Mouse (Mus musculus): ENCODE measurements around the gene Dedd2. TPM values are rescaled to one million over a fixed set of nuclear protein-coding genes. Genes with fewer than 3 reads are reported as not detected.

Dedd2 gene
- polyA plus RNA-seq, 1 experiment from 2014 or later, result 7.5 TPM

DNA sequence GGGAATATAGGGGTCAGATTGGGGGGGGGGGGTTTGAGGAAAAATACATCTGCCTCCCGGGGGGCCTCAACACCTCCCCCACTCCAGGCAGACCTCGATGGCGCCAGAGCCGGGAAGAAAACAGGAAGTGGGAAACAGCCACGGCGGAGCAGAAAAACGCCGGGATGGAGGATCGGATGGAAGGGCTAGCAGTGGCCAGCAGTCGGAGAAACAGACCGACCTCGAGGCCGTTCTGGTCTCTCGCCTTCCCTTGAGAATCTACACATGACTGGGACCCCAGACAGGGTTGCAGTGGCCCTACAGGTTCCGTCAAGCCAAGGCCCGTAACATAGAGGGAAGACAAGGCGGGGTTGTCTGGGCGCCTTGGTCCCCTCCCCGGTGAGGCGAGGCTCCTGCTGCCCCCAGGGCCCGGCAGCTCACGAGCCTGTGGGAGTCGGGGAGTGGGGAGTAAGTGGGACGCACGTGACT lies 28.5 kb upstream of the Dedd2 start:
- peak overlapping the region; percentile 99 for H3K27ac ChIP-seq (ENCODE audit: low read length)
- peak overlapping the region; percentile 86 for H3K4me2 ChIP-seq (replicated peaks; ENCODE audit: low read depth, low read length)
- H3K36me3 ChIP-seq (ENCODE audit: control insufficient read depth, insufficient read depth, low read length), result peaks cover 21% of the 10 kb centered on the region
- H3K4me3 ChIP-seq (ENCODE audit: low read depth, low read length), result peak overlapping the region; percentile 98
- H3K9ac ChIP-seq (replicated peaks; ENCODE audit: low read depth, low read length), result peak overlapping the region; percentile 95
- under 1% methylated on average over 25 of the region's 25 CpGs for WGBS
- no peak for ATAC-seq (ENCODE audit: insufficient number of reproducible peaks, insufficient read depth, low FRiP score, low read depth)
- no peaks in the 10 kb centered on the region for H3K27me3 ChIP-seq (ENCODE audit: control insufficient read depth, insufficient read depth, low read length)
- H3K4me1 ChIP-seq (ENCODE audit: control insufficient read depth, insufficient read depth, low read length), result peaks cover 26% of the 10 kb centered on the region
- no peaks in the 10 kb centered on the region for H3K9me3 ChIP-seq (ENCODE audit: control insufficient read depth, low read depth, low read length)

DNA sequence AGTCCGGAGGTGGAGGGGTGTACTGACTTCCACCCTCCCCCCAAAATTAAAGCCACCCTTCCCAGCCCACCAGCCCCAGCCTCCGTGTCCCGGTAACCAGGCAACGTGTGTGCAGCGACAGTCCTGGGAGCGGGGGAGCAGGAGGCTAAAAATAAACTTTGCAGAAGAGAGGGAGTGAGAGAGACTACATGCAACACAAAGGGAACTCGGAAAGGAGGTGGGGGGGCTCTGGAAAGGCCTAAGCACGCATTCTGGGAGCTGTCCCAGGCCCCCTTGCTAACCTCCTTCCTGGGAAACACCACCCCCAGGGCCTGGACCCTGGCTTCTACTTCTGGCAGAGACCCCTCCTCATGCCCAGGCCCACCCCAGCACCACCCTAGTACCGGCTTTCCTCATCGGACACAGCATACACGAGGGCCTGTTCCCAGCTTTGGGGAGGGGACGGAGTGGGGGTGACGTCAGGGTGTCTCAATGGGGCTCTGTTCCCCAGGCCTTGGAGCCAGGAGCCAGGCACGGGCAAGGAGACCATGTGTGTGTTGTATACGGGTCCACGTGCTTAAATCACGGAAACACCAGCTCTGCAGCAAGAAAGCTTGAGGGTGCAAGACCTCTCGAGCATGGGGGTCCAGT lies 27.7 kb upstream of the Dedd2 start:
- H3K4me2 ChIP-seq (replicated peaks; ENCODE audit: low read depth, low read length), result peak overlapping the region; percentile 86
- ATAC-seq (ENCODE audit: insufficient number of reproducible peaks, insufficient read depth, low FRiP score, low read depth), result peak; percentile 15; the same call in 1 of the 2 replicates
- H3K9ac ChIP-seq (replicated peaks; ENCODE audit: low read depth, low read length), result peak overlapping the region; percentile 95
- peaks cover 27% of the 10 kb centered on the region for H3K36me3 ChIP-seq (ENCODE audit: control insufficient read depth, insufficient read depth, low read length)
- H3K9me3 ChIP-seq (ENCODE audit: control insufficient read depth, low read depth, low read length), result no peaks in the 10 kb centered on the region
- 1% methylated on average over 18 of the region's 18 CpGs for WGBS
- peak overlapping the region; percentile 98 for H3K4me3 ChIP-seq (ENCODE audit: low read depth, low read length)
- H3K27ac ChIP-seq (ENCODE audit: low read length), result peak overlapping the region; percentile 99
- no peaks in the 10 kb centered on the region for H3K27me3 ChIP-seq (ENCODE audit: control insufficient read depth, insufficient read depth, low read length)
- peaks cover 26% of the 10 kb centered on the region for H3K4me1 ChIP-seq (ENCODE audit: control insufficient read depth, insufficient read depth, low read length)

DNA sequence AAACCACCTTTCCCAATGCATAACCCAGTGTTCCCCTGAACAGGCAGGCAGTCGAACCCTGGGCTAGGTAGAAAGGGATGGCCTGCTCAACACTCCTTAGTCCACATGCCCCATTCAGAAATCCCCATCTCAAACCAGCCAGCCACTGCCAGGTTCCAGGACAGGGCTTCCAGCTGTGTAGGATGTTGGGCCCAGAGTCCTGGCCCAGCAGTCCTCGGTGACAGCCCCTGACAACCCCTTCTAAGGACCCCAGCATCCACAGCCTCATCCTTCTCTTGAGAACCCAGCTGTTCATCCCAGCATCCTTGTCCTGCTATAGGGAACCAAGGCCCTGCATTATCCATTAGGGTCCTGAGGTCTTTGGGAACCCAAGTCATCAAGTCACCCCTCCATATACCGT lies 27.1 kb upstream of the Dedd2 start:
- peak overlapping the region; percentile 86 for H3K4me2 ChIP-seq (replicated peaks; ENCODE audit: low read depth, low read length)
- H3K36me3 ChIP-seq (ENCODE audit: control insufficient read depth, insufficient read depth, low read length), result peaks cover 33% of the 10 kb centered on the region
- peaks cover 26% of the 10 kb centered on the region for H3K4me1 ChIP-seq (ENCODE audit: control insufficient read depth, insufficient read depth, low read length)
- peak overlapping the region; percentile 98 for H3K4me3 ChIP-seq (ENCODE audit: low read depth, low read length)
- H3K9ac ChIP-seq (replicated peaks; ENCODE audit: low read depth, low read length), result peak overlapping the region; percentile 95
- peak overlapping the region; percentile 99 for H3K27ac ChIP-seq (ENCODE audit: low read length)
- H3K9me3 ChIP-seq (ENCODE audit: control insufficient read depth, low read depth, low read length), result no peaks in the 10 kb centered on the region
- H3K27me3 ChIP-seq (ENCODE audit: control insufficient read depth, insufficient read depth, low read length), result no peaks in the 10 kb centered on the region
- no peak for ATAC-seq (ENCODE audit: insufficient number of reproducible peaks, insufficient read depth, low FRiP score, low read depth)
- 15% methylated on average over 3 of the region's 3 CpGs for WGBS

DNA sequence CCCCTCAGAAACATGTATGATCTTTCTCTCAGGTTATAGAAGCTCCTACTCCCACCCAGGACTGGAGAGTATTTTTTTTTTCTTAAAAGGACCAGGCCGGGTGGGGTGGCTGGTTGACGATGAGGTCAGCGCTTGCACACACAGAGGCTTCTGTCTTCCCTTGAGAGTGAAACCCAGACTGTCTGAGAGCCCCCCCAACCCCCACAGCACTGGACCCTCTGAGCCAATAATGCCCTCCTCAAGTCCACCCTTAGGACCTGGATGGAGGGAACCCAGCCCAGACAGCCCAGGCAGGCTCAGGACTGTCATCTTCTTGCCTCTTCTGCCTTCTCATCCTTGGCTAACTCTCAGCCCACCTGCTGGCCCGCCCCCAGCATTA lies 26.3 kb upstream of the Dedd2 start:
- Histone ChIP-seq H3K27me3 (ENCODE audit: control insufficient read depth, insufficient read depth, low read length) (no peaks in the 10 kb centered on the region), H3K36me3 (ENCODE audit: control insufficient read depth, insufficient read depth, low read length) (peaks cover 38% of the 10 kb centered on the region), H3K4me1 (ENCODE audit: control insufficient read depth, insufficient read depth, low read length) (peaks cover 22% of the 10 kb centered on the region), H3K4me2 (replicated peaks; ENCODE audit: low read depth, low read length) (peak overlapping the region; percentile 86), H3K27ac (ENCODE audit: low read length) (peak overlapping the region; percentile 99; the same call in 1 of the 2 replicates), H3K4me3 (ENCODE audit: low read depth, low read length) (peak overlapping the region; percentile 98; the same call in 1 of the 2 replicates), H3K9me3 (ENCODE audit: control insufficient read depth, low read depth, low read length) (no peaks in the 10 kb centered on the region), H3K9ac (replicated peaks; ENCODE audit: low read depth, low read length) (peak overlapping the region; percentile 25; the same call in 1 of the 2 replicates)
- WGBS, result 39% methylated on average over 4 of the region's 4 CpGs
- ATAC-seq (ENCODE audit: insufficient number of reproducible peaks, insufficient read depth, low FRiP score, low read depth), result no peak

DNA sequence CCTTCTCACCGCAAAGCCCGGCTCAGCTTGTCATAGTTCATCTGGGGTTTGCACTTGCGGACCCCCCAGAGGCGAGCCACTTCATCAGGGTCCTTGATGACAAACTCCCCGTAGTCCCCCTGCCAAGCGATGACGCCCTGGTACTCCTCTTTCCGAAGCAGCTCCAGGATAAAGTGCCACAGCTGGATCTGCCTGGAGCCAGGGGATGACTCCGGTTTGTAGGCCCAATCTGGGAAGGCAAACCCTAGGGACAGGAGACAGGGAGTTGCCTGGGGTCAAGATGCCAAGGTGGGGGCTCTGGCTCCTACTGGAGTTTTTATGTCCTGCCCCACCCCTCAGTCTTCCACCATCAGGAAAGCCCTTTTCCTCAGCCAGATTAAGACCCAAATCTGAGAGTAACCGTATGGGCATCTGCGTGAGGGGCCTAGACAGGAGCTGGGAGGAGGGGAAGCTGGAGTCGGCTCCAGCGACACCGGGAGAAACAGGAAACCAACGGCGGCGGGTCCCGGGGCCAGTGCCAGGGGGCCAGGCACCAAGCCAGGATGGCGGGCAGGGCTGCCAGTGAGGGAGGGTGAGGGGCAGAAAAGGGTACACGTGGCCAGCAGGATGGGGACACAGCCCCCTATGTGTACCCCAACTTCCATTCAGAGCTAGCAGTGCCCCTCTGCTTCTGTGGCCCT lies 25.8 kb upstream of the Dedd2 start:
- Histone ChIP-seq H3K27me3 (ENCODE audit: control insufficient read depth, insufficient read depth, low read length) (no peaks in the 10 kb centered on the region), H3K9me3 (ENCODE audit: control insufficient read depth, low read depth, low read length) (no peaks in the 10 kb centered on the region), H3K36me3 (ENCODE audit: control insufficient read depth, insufficient read depth, low read length) (peaks cover 38% of the 10 kb centered on the region), H3K4me3 (ENCODE audit: low read depth, low read length) (peak overlapping the region; percentile 98; the same call in 1 of the 2 replicates), H3K4me1 (ENCODE audit: control insufficient read depth, insufficient read depth, low read length) (peaks cover 22% of the 10 kb centered on the region), H3K4me2 (replicated peaks; ENCODE audit: low read depth, low read length) (peak overlapping the region; percentile 86), H3K9ac (replicated peaks; ENCODE audit: low read depth, low read length) (peak overlapping the region; percentile 25; the same call in 1 of the 2 replicates), H3K27ac (ENCODE audit: low read length) (peak overlapping the region; percentile 99; the same call in 1 of the 2 replicates)
- no peak for ATAC-seq (ENCODE audit: insufficient number of reproducible peaks, insufficient read depth, low FRiP score, low read depth)
- 54% methylated on average over 20 of the region's 20 CpGs for WGBS

DNA sequence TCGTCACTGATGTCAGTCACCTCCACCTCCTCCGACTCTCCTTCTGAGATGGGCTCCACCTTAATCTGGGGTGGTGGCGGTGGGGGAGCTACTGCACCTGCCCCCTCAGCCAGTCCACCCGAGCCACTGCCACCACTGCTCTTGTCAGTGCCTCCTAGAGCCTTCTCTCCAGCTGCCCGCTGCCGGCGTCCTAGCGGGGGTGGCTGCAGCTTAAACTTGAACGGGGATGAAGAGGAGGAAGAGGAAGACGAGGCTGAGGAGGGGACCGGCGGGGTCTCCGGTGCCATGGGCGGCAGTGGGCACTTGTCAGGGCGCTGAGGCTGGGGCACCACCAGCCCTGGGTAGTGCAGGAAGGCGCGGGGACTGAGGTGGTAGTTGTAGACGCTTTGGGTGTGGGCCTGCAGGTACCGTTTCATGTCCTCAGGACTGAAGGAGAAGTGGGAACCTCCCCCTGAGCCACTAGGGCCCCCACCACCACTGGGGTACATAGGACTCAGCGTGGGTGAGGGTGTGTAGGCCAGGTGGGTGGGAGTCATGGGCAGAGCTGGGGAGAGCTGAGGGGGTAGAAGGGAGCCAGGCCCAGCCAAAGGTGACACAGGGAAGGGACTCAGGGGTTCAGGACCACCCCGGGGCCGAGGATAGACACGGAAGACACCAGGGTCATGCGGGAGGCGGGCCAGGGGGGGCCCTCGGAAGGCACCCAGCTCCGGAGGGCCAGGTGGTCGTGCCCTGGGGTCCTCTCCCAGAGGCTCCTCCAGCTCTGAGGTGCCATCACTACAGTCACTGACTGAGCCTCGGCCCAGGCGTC lies 24.4 kb upstream of the Dedd2 start:
- no peak for ATAC-seq (ENCODE audit: insufficient number of reproducible peaks, insufficient read depth, low FRiP score, low read depth)
- Histone ChIP-seq H3K4me3 (ENCODE audit: low read depth, low read length) (no peak overlapping the region), H3K9me3 (ENCODE audit: control insufficient read depth, low read depth, low read length) (no peaks in the 10 kb centered on the region), H3K9ac (replicated peaks; ENCODE audit: low read depth, low read length) (no peak overlapping the region), H3K27ac (ENCODE audit: low read length) (no peak overlapping the region), H3K27me3 (ENCODE audit: control insufficient read depth, insufficient read depth, low read length) (no peaks in the 10 kb centered on the region), H3K4me1 (ENCODE audit: control insufficient read depth, insufficient read depth, low read length) (peaks cover 22% of the 10 kb centered on the region), H3K36me3 (ENCODE audit: control insufficient read depth, insufficient read depth, low read length) (peaks cover 38% of the 10 kb centered on the region), H3K4me2 (replicated peaks; ENCODE audit: low read depth, low read length) (no peak overlapping the region)
- WGBS, result 87% methylated on average over 30 of the region's 30 CpGs

DNA sequence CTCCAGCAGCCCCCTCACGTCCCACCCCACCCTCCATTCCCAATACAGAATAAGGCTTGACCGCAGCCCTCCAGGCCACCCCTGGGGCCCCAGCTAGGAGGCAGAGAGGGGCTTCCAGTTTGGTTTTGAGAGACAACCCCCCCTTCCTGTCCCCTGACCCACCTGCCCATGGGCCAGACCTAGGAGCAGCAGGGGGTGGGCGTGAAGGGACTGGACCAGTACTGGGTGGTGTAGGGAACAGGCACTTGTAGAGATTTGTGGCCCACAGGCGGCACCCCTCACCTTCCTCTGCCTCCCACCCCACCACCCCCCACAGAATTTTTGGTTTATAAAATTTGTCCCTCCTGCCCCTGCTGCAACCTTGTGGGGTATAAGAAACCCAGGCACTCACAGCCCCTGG lies 22.9 kb upstream of the Dedd2 start:
- H3K36me3 ChIP-seq (ENCODE audit: control insufficient read depth, insufficient read depth, low read length), result peaks cover 38% of the 10 kb centered on the region

DNA sequence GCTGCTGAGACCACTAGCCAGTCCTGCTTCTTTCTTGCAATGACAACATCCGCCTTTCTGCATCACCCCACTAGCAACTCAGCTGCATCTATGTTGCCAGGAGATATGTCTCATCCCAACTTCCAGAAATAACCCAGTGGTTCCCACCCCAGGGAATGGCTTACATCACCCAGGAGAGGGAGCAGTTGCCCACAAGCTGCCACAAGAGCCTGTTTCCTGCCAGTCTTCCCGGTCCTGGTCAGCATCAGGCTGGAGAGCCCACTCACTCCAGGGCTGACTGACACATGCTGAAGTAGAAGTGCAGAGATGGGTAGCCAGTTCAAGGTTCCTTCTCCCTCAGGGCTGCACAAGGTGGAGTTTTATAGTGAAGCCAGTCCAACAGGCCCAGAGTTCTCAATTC lies 20.6 kb upstream of the Dedd2 start:
- Histone ChIP-seq H3K27ac (ENCODE audit: low read length) (0 out of 2 replicates have a peak overlapping the region, but pooled peaks have one; percentile 6), H3K4me2 (replicated peaks; ENCODE audit: low read depth, low read length) (no peak overlapping the region), H3K9ac (replicated peaks; ENCODE audit: low read depth, low read length) (no peak overlapping the region), H3K4me1 (ENCODE audit: control insufficient read depth, insufficient read depth, low read length) (peaks cover 8% of the 10 kb centered on the region), H3K27me3 (ENCODE audit: control insufficient read depth, insufficient read depth, low read length) (no peaks in the 10 kb centered on the region), H3K36me3 (ENCODE audit: control insufficient read depth, insufficient read depth, low read length) (peaks cover 37% of the 10 kb centered on the region), H3K9me3 (ENCODE audit: control insufficient read depth, low read depth, low read length) (no peaks in the 10 kb centered on the region), H3K4me3 (ENCODE audit: low read depth, low read length) (no peak overlapping the region)
- WGBS, result 26% methylated on average over 2 of the region's 2 CpGs
- no peak for ATAC-seq (ENCODE audit: insufficient number of reproducible peaks, insufficient read depth, low FRiP score, low read depth)

More for the DNA sequence above, 22.9 kb upstream of the Dedd2 start:
- ATAC-seq (ENCODE audit: insufficient number of reproducible peaks, insufficient read depth, low FRiP score, low read depth), result no peak
- H3K9me3 ChIP-seq (ENCODE audit: control insufficient read depth, low read depth, low read length), result no peaks in the 10 kb centered on the region
- no peak overlapping the region for H3K9ac ChIP-seq (replicated peaks; ENCODE audit: low read depth, low read length)
- H3K4me1 ChIP-seq (ENCODE audit: control insufficient read depth, insufficient read depth, low read length), result peaks cover 22% of the 10 kb centered on the region
- H3K27ac ChIP-seq (ENCODE audit: low read length), result no peak overlapping the region
- H3K4me3 ChIP-seq (ENCODE audit: low read depth, low read length), result no peak overlapping the region
- no peak overlapping the region for H3K4me2 ChIP-seq (replicated peaks; ENCODE audit: low read depth, low read length)
- whole genome bisulfite sequencing, result 87% methylated on average over 4 of the region's 4 CpGs
- H3K27me3 ChIP-seq (ENCODE audit: control insufficient read depth, insufficient read depth, low read length), result no peaks in the 10 kb centered on the region
